Mouse (Mus musculus) kidney, adult 2 months (tissue): Measurements from ENCODE around the gene Cpa5.

Experiments
- CTCF ChIP-seq: fragments of 200-500 bp; conservative IDR thresholded peaks from 2 replicates; pipeline ENCODE4 v1.5.1; 2011; ENCODE audit warnings: low read depth, mild to moderate bottlenecking, control low read depth, low read length, moderate library complexity, mixed read lengths; ENCODE audit not compliant: insufficient read depth, insufficient read length
- POLR2A ChIP-seq: fragments of 200-500 bp; IDR thresholded peaks from one replicate; pipeline ENCODE4 v1.6.1; 2011; ENCODE audit warnings: low read depth, low read length, control low read depth

DNA sequence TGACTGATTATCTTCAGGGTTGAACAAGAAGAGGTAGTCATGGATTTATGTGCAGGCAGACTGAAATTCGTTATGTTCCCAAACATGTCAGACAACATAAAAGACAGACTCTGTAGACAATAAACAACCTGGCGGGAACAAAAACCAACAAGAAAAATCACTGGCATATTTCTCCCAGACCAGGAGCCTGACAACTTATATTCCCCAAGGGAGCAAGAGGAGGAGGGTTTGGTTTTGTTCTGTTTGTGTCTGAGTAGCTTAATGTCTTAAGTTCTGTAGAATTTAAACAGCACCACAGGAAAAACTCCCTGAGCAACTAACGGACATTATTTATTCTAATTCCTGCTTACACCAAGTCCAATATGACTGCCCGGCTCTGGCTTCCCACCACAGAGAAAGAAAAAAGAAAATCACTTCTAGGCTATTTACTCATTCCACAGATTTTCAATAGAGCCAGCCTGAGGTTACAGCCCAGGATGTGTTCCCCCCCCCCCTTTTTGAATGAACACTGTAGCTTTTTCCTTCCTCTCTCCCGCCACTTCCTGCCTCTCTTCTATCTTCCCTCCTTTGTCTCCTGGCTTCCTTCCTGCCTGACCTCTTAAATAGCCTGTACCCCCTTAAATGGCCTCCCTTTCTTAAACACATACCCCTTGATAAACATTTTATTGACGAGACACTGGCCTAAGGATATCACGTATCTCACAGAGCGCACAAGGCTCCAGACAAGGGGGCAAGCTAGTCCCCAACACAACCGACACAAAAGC is 41.8 kb downstream of the Cpa5 start:
- TF ChIP-seq CTCF (no peak), POLR2A (no peak)
